Comparison of ENCODE assay signal across 9 mouse cellular contexts in genomic region chr9:45677952-45678663, GRCm38 (mm10).
A peak's percentile ranks its signal among the peaks of the same experiment; 100 is the strongest.
DNase-seq lines count a peak whose midpoint lies in the region; ATAC-seq lines count a peak whose summit lies in the region.
"Had no signal": no experiment of that assay in that cellular context is flagged by ENCODE, and none has a peak within 500 bp of the region (broad histone marks: within the 10 kb centered on the region; RNA-seq: fewer than 3 reads in every experiment).

No protein-coding gene starts in this region.

- WGBS in kidney, embryonic 15.5 days, result 52% methylated on average over 8 of the region's 8 CpGs
- 72% methylated on average over 8 of the region's 8 CpGs for WGBS in embryonic facial prominence, embryonic 10.5 days
- 73% methylated on average over 8 of the region's 8 CpGs for WGBS in hindbrain, embryonic 11.5 days
- 45% methylated on average over 8 of the region's 8 CpGs for WGBS in midbrain, embryonic 16.5 days

- no peaks in the 10 kb centered on the region for H3K9me3 ChIP-seq in kidney, embryonic 15.5 days (replicated peaks)
- no peaks in the 10 kb centered on the region for H3K9me3 ChIP-seq in embryonic facial prominence, embryonic 10.5 days
- no peaks in the 10 kb centered on the region for H3K9me3 ChIP-seq in hindbrain, embryonic 11.5 days (ENCODE audit: control insufficient read depth, low read length)
- H3K9me3 ChIP-seq in midbrain, embryonic 16.5 days (replicated peaks; ENCODE audit: control insufficient read depth, low read length, poor library complexity, severe bottlenecking), result no peaks in the 10 kb centered on the region

- H3K4me3 ChIP-seq in kidney, embryonic 15.5 days (replicated peaks), result no peak overlapping the region
- no peak overlapping the region for H3K4me3 ChIP-seq in embryonic facial prominence, embryonic 10.5 days
- H3K4me3 ChIP-seq in hindbrain, embryonic 11.5 days (ENCODE audit: low read depth, low read length), result no peak overlapping the region
- no peak overlapping the region for H3K4me3 ChIP-seq in midbrain, embryonic 16.5 days (ENCODE audit: low read depth, low read length)

- H3K9ac ChIP-seq in kidney, embryonic 15.5 days, result no peak overlapping the region
- no peak overlapping the region for H3K9ac ChIP-seq in hindbrain, embryonic 11.5 days (ENCODE audit: low read depth, low read length)
- H3K9ac ChIP-seq in midbrain, embryonic 16.5 days (ENCODE audit: low read depth, low read length), result no peak overlapping the region

- H3K27ac ChIP-seq in kidney, embryonic 15.5 days, result peak overlapping the region; percentile 67
- peak overlapping the region; percentile 70 for H3K27ac ChIP-seq in embryonic facial prominence, embryonic 10.5 days (replicated peaks)
- peak overlapping the region; percentile 58 for H3K27ac ChIP-seq in hindbrain, embryonic 11.5 days (ENCODE audit: low read depth, low read length)
- peak overlapping the region; percentile 89 for H3K27ac ChIP-seq in midbrain, embryonic 16.5 days (ENCODE audit: low read length)

- no peak overlapping the region for H3K4me2 ChIP-seq in kidney, embryonic 15.5 days
- no peak overlapping the region for H3K4me2 ChIP-seq in hindbrain, embryonic 11.5 days (replicated peaks; ENCODE audit: low read depth, low read length)
- no peak overlapping the region for H3K4me2 ChIP-seq in midbrain, embryonic 16.5 days (ENCODE audit: low read length)

- peaks cover 26% of the 10 kb centered on the region for H3K4me1 ChIP-seq in kidney, embryonic 15.5 days
- H3K4me1 ChIP-seq in embryonic facial prominence, embryonic 10.5 days, result peaks cover 34% of the 10 kb centered on the region
- peaks cover 23% of the 10 kb centered on the region for H3K4me1 ChIP-seq in hindbrain, embryonic 11.5 days (replicated peaks; ENCODE audit: control insufficient read depth, insufficient read depth, low read length)
- H3K4me1 ChIP-seq in midbrain, embryonic 16.5 days (ENCODE audit: control insufficient read depth, insufficient read depth, low read length), result peaks cover 36% of the 10 kb centered on the region

- no peaks in the 10 kb centered on the region for H3K36me3 ChIP-seq in kidney, embryonic 15.5 days
- no peaks in the 10 kb centered on the region for H3K36me3 ChIP-seq in embryonic facial prominence, embryonic 10.5 days (replicated peaks)
- H3K36me3 ChIP-seq in hindbrain, embryonic 11.5 days (ENCODE audit: control insufficient read depth, insufficient read depth, low read length), result no peaks in the 10 kb centered on the region
- no peaks in the 10 kb centered on the region for H3K36me3 ChIP-seq in midbrain, embryonic 16.5 days (ENCODE audit: control insufficient read depth, insufficient read depth, low read length)

- no peak for DNase-seq in kidney, adult 11 months
- no peak for DNase-seq in embryonic facial prominence, embryonic 10.5 days (ENCODE audit: low spot score)
- DNase-seq in hindbrain, embryonic 11.5 days (ENCODE audit: low spot score), result no peak
- DNase-seq in testis, postnatal 10 days (ENCODE audit: low spot score), result no peak
- no peak for DNase-seq in kidney, postnatal 14 days
- DNase-seq in adrenal gland, adult (ENCODE audit: inconsistent age in 2 of 2, low spot score in 1 of 2), result no peak

- no peak for ATAC-seq in kidney, embryonic 15.5 days (replicated peaks; ENCODE audit: low FRiP score)
- ATAC-seq in hindbrain, embryonic 11.5 days (ENCODE audit: low FRiP score), result no peak
- no peak for ATAC-seq in midbrain, embryonic 16.5 days
- ATAC-seq: activated CD4-positive, CD25-positive, alpha-beta regulatory T cell, adult 4 months had no signal

- H3K27me3 ChIP-seq in kidney, embryonic 15.5 days, result 0 out of 2 replicates have a peak, but pooled peaks cover 4% of the 10 kb centered on the region
- H3K27me3 ChIP-seq in embryonic facial prominence, embryonic 10.5 days (replicated peaks; ENCODE audit: low read depth, poor library complexity, severe bottlenecking), result peaks cover 15% of the 10 kb centered on the region
- no peaks in the 10 kb centered on the region for H3K27me3 ChIP-seq in hindbrain, embryonic 11.5 days (ENCODE audit: control insufficient read depth, insufficient read depth, low read length)
- no peaks in the 10 kb centered on the region for H3K27me3 ChIP-seq in midbrain, embryonic 16.5 days (ENCODE audit: control insufficient read depth, insufficient read depth, low read depth, low read length)
